Mouse (Mus musculus) neural tube, embryonic 15.5 days (tissue): ENCODE measurements around the gene Cdk5rap2. TPM values are rescaled to one million over a fixed set of nuclear protein-coding genes. Genes with fewer than 3 reads are reported as not detected.

ENCODE experiments used
- ATAC-seq: fragments of 200-750 bp; cut with Nextera tagmentation; 2 replicates; pipeline ENCODE4 v1.8.0; 2017; ENCODE audit warnings: mild to moderate bottlenecking, moderate TSS enrichment, moderate library complexity; ENCODE audit not compliant: low FRiP score
- H3K27ac ChIP-seq: fragments of 300-500 bp; sonication (generic); replicated peaks from 2 replicates; pipeline ENCODE4 v1.5.1; 2015; ENCODE audit warnings: mild to moderate bottlenecking, inconsistent platforms
- H3K27me3 ChIP-seq: fragments of 300-500 bp; sonication (generic); replicated peaks from 2 replicates; pipeline ENCODE4 v1.6.1; 2015; ENCODE audit warnings: inconsistent platforms
- H3K36me3 ChIP-seq: fragments of 300-500 bp; sonication (generic); 2 replicates; pipeline ENCODE4 v1.6.1; 2015; ENCODE audit warnings: inconsistent platforms
- H3K4me1 ChIP-seq: fragments of 300-500 bp; sonication (generic); 2 replicates; pipeline ENCODE4 v1.6.1; 2015; ENCODE audit warnings: inconsistent platforms
- H3K4me2 ChIP-seq: fragments of 300-500 bp; sonication (generic); 2 replicates; pipeline ENCODE4 v1.6.1; 2015; ENCODE audit warnings: inconsistent platforms, mild to moderate bottlenecking, moderate library complexity
- H3K4me3 ChIP-seq: fragments of 300-500 bp; sonication (generic); replicated peaks from 2 replicates; pipeline ENCODE4 v1.5.1; 2015; ENCODE audit warnings: mild to moderate bottlenecking, inconsistent platforms
- H3K9ac ChIP-seq: fragments of 300-500 bp; sonication (generic); replicated peaks from 2 replicates; pipeline ENCODE4 v1.6.1; 2015; ENCODE audit warnings: mild to moderate bottlenecking, inconsistent platforms
- H3K9me3 ChIP-seq: fragments of 300-500 bp; sonication (generic); replicated peaks from 2 replicates; pipeline ENCODE4 v1.6.1; 2016; ENCODE audit warnings: inconsistent platforms
- WGBS: fragments of 180-500 bp; shearing (Covaris S2); methylation state at CpG from one replicate; pipeline ENCODE4 v1.1.7; 2015; ENCODE audit warnings: mixed read lengths; 5-methylcytosine and 5-hydroxymethylcytosine counted together
- polyA plus RNA-seq: library from polyadenylated mRNA; unstranded; fragments of >200 nt; fragmentation: Nextera tagmentation; extraction: Ambion mirVana; gene quantifications from 2 replicates; pipeline ENCODE4 v1.2.1, GENCODE M21; 2015

The Cdk5rap2 gene
- polyA plus RNA-seq, 1 experiment from 2014 or later, result 8.7 TPM

DNA sequence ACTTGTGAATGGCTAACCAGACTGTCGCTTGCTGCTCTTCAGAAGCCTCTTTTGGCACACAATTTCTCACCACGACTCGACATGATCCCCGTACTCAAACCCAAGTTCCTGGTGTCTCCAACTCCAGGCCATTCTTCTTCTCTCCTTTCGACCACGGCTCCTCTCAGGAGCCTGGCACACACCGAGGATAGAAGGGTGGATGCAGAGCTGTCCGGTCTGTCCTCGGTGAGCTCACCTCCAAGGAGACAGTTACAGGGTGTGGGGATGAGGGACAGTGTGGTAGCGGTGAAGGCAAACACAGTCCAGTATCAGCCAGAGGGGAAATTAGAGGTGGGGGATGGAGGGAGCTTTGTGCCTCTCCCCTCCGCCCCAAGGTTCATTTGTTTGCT lies 149.8 kb downstream of the Cdk5rap2 start:
- Histone ChIP-seq H3K9ac (no peak overlapping the region), H3K4me2 (no peak overlapping the region), H3K4me3 (no peak overlapping the region), H3K27ac (no peak overlapping the region), H3K9me3 (no peaks in the 10 kb centered on the region), H3K27me3 (no peaks in the 10 kb centered on the region), H3K4me1 (peaks cover 18% of the 10 kb centered on the region), H3K36me3 (peaks cover 33% of the 10 kb centered on the region; the same call in 1 of the 2 replicates)
- 87% methylated on average over 11 of the region's 11 CpGs for WGBS
- ATAC-seq, result no peak

DNA sequence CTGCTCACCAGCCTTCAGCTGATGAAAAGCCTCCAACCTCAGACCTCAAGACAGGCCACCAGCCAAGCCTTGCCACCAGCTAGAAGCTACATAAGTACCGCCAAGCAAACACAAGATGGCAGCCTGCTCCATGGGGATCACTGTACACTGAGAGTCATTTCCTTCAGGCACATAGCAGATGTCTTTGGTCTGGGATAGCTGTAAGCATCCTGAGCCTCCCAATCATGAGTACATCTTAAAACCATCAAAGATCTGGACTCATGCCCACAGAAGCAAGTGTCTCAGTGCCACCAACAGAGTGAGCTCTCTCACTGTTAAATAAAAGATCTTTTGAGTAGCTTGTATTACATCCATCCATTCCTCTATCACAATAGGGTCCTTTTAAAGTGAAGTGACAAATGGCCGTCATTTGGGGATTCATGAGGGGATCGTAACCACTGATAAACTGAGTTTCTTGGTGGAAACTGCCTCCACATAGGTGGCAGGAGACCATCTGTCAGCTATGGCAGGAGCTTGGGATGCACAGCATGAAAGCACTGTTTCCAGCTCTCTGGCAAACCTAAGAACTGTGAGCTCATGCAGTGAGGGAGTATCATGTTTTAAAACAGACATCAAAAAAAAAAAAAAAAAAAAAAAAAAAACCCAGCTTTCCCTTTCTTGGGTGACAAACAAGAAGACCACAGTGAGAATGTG lies 150.4 kb downstream of the Cdk5rap2 start:
- peak; percentile 67 for ATAC-seq
- H3K9me3 ChIP-seq, result no peaks in the 10 kb centered on the region
- no peaks in the 10 kb centered on the region for H3K27me3 ChIP-seq
- peaks cover 33% of the 10 kb centered on the region; the same call in 1 of the 2 replicates for H3K36me3 ChIP-seq
- no peak overlapping the region for H3K27ac ChIP-seq
- H3K4me3 ChIP-seq, result no peak overlapping the region
- H3K4me2 ChIP-seq, result no peak overlapping the region
- 45% methylated on average over 3 of the region's 3 CpGs for WGBS
- H3K9ac ChIP-seq, result no peak overlapping the region
- H3K4me1 ChIP-seq, result peaks cover 18% of the 10 kb centered on the region

- Histone ChIP-seq H3K4me1 (peaks cover 18% of the 10 kb centered on the region), H3K27ac (no peak overlapping the region), H3K9ac (no peak overlapping the region), H3K9me3 (no peaks in the 10 kb centered on the region), H3K27me3 (no peaks in the 10 kb centered on the region), H3K36me3 (peaks cover 32% of the 10 kb centered on the region), H3K4me3 (no peak overlapping the region), H3K4me2 (no peak overlapping the region)
- no peak for ATAC-seq
- 60% methylated on average over 9 of the region's 9 CpGs for WGBS
These were observed 151.4 kb downstream of the Cdk5rap2 start for GRCm38 (mm10) chr4:70258826-70259225.

GRCm38 (mm10) chr4:70258205-70258604 lies 152.0 kb downstream of the Cdk5rap2 start:
- Histone ChIP-seq H3K27me3 (no peaks in the 10 kb centered on the region), H3K36me3 (peaks cover 31% of the 10 kb centered on the region), H3K4me3 (no peak overlapping the region), H3K4me1 (peaks cover 18% of the 10 kb centered on the region), H3K9ac (no peak overlapping the region), H3K4me2 (no peak overlapping the region), H3K9me3 (no peaks in the 10 kb centered on the region), H3K27ac (no peak overlapping the region)
- 61% methylated on average over 6 of the region's 6 CpGs for WGBS
- ATAC-seq, result no peak

DNA sequence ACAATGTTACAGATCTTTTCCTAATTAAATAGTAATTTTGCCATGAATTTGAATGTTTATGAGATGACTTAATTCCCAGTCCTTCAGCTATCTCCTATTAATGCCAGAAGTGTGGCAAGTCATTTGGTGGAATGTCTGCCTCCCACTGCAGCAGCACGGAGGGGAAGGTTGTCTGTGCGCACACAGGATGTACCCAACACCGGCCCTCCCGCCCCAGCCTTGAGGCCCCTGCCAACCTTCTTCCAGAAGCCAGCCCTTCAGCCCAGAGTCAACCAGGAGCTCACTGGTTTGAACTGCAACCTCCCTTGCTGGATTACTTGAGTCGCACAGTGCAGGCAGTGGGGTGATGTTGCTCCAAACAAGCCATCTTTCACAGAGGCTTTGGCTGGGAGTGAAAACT lies 158.5 kb downstream of the Cdk5rap2 start:
- H3K27ac ChIP-seq, result peak overlapping the region; percentile 35; the same call in 1 of the 2 replicates
- H3K27me3 ChIP-seq, result no peaks in the 10 kb centered on the region
- no peak overlapping the region for H3K4me2 ChIP-seq
- peaks cover 28% of the 10 kb centered on the region for H3K36me3 ChIP-seq
- H3K4me3 ChIP-seq, result no peak overlapping the region
- WGBS, result 73% methylated on average over 5 of the region's 5 CpGs
- no peaks in the 10 kb centered on the region for H3K9me3 ChIP-seq
- no peak overlapping the region for H3K9ac ChIP-seq
- no peaks in the 10 kb centered on the region for H3K4me1 ChIP-seq
- peak; percentile 50; the same call in 1 of the 2 replicates for ATAC-seq

- Histone ChIP-seq H3K27ac (no peak overlapping the region), H3K27me3 (no peaks in the 10 kb centered on the region), H3K36me3 (peaks cover 33% of the 10 kb centered on the region), H3K4me3 (no peak overlapping the region), H3K9me3 (no peaks in the 10 kb centered on the region), H3K9ac (no peak overlapping the region), H3K4me1 (no peaks in the 10 kb centered on the region), H3K4me2 (no peak overlapping the region)
- WGBS, result 79% methylated on average over 6 of the region's 6 CpGs
- ATAC-seq, result no peak
These were observed 164.5 kb downstream of the Cdk5rap2 start for GRCm38 (mm10) chr4:70245706-70246105.

GRCm38 (mm10) chr4:70243561-70244120 lies 166.6 kb downstream of the Cdk5rap2 start:
- no peaks in the 10 kb centered on the region for H3K4me1 ChIP-seq
- no peak overlapping the region for H3K9ac ChIP-seq
- WGBS, result 71% methylated on average over 3 of the region's 3 CpGs
- H3K9me3 ChIP-seq, result no peaks in the 10 kb centered on the region
- no peaks in the 10 kb centered on the region for H3K27me3 ChIP-seq
- H3K4me3 ChIP-seq, result no peak overlapping the region
- peaks cover 47% of the 10 kb centered on the region for H3K36me3 ChIP-seq
- H3K27ac ChIP-seq, result no peak overlapping the region
- no peak overlapping the region for H3K4me2 ChIP-seq
- no peak for ATAC-seq

DNA sequence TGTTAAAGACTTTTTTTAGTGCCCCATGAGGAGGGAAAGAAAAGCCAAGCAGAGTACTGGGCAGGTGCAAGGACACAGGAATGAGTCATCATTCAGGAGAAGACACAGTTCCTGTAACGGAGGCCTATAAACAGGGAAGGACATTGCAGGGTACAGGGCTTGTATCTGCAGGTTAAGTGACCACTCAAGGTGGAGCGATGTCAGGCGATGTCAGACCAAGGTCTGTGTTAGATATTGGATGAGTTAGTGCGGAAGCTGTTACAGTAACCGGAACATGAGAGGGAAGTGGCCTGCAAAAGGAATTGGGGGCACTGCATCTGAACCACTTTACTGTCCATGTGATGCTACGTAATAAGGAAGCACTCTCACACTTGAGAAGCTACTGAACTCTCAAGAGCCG lies 170.5 kb downstream of the Cdk5rap2 start:
- no peak overlapping the region for H3K27ac ChIP-seq
- WGBS, result 94% methylated on average over 7 of the region's 7 CpGs
- H3K9ac ChIP-seq, result no peak overlapping the region
- peaks cover 61% of the 10 kb centered on the region for H3K36me3 ChIP-seq
- no peak overlapping the region for H3K4me2 ChIP-seq
- no peaks in the 10 kb centered on the region for H3K27me3 ChIP-seq
- H3K4me3 ChIP-seq, result no peak overlapping the region
- H3K4me1 ChIP-seq, result 0 out of 2 replicates have a peak, but pooled peaks cover under 1% of the 10 kb centered on the region
- no peaks in the 10 kb centered on the region for H3K9me3 ChIP-seq
- no peak for ATAC-seq

- peaks cover 60% of the 10 kb centered on the region for H3K36me3 ChIP-seq
- ATAC-seq, result no peak
- no peak overlapping the region for H3K4me2 ChIP-seq
- no peaks in the 10 kb centered on the region for H3K9me3 ChIP-seq
- no peaks in the 10 kb centered on the region for H3K27me3 ChIP-seq
- H3K27ac ChIP-seq, result no peak overlapping the region
- WGBS, result 96% methylated on average over 6 of the region's 6 CpGs
- no peak overlapping the region for H3K9ac ChIP-seq
- peaks cover 6% of the 10 kb centered on the region; the same call in 1 of the 2 replicates for H3K4me1 ChIP-seq
- H3K4me3 ChIP-seq, result no peak overlapping the region
These were observed 171.4 kb downstream of the Cdk5rap2 start for GRCm38 (mm10) chr4:70238862-70239261.

- H3K27me3 ChIP-seq, result no peaks in the 10 kb centered on the region
- H3K27ac ChIP-seq, result no peak overlapping the region
- no peak overlapping the region for H3K4me2 ChIP-seq
- no peak overlapping the region for H3K9ac ChIP-seq
- ATAC-seq, result no peak
- 50% methylated on average over 3 of the region's 3 CpGs for WGBS
- H3K36me3 ChIP-seq, result peaks cover 21% of the 10 kb centered on the region
- H3K4me3 ChIP-seq, result no peak overlapping the region
- H3K9me3 ChIP-seq, result no peaks in the 10 kb centered on the region
- H3K4me1 ChIP-seq, result peaks cover 6% of the 10 kb centered on the region; the same call in 1 of the 2 replicates
These were observed 177.9 kb downstream of the Cdk5rap2 start for GRCm38 (mm10) chr4:70232383-70232782.

- Histone ChIP-seq H3K4me3 (no peak overlapping the region), H3K4me1 (peaks cover 6% of the 10 kb centered on the region; the same call in 1 of the 2 replicates), H3K9ac (no peak overlapping the region), H3K9me3 (no peaks in the 10 kb centered on the region), H3K4me2 (no peak overlapping the region), H3K27me3 (no peaks in the 10 kb centered on the region), H3K27ac (no peak overlapping the region), H3K36me3 (peaks cover 10% of the 10 kb centered on the region; the same call in 1 of the 2 replicates)
- ATAC-seq, result no peak
- WGBS, result 85% methylated on average over 4 of the region's 4 CpGs
These were observed 180.4 kb downstream of the Cdk5rap2 start for GRCm38 (mm10) chr4:70229874-70230273.

DNA sequence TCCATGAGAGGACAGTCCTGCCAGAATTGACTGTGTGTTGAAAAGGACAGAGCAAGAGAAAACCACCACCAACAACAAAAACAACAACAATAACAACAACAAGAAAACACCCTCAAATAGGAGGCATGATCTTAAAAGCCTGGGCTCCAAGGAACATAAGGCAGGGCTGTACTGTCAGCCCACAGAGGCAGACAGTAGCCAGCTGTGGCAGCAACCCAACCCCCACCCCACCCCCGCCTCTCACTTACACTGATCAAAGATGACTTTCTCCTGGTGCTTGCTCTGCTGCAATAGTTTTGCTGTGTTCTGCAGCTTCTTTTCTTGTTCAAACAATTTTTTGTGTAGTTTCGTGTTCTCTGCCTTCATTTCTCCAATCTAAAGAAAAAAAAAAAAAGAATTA lies 181.9 kb downstream of the Cdk5rap2 start:
- Histone ChIP-seq H3K36me3 (peaks cover 15% of the 10 kb centered on the region), H3K4me2 (no peak overlapping the region), H3K4me3 (no peak overlapping the region), H3K9me3 (no peaks in the 10 kb centered on the region), H3K9ac (no peak overlapping the region), H3K4me1 (no peaks in the 10 kb centered on the region), H3K27me3 (no peaks in the 10 kb centered on the region), H3K27ac (no peak overlapping the region)
- no peak for ATAC-seq
- WGBS, result 90% methylated on average over 2 of the region's 2 CpGs
